Mouse (Mus musculus) stomach, embryonic 15.5 days (tissue): ENCODE results near the gene Kctd2. TPM values are rescaled to one million over a fixed set of nuclear protein-coding genes. Genes with fewer than 3 reads are reported as not detected.

ENCODE experiments used
- ATAC-seq: fragments of 200-750 bp; cut with Nextera tagmentation; 2 replicates; pipeline ENCODE4 v1.8.0; 2017; ENCODE audit warnings: low read depth, moderate number of reproducible peaks, moderate TSS enrichment; ENCODE audit not compliant: insufficient read depth, low FRiP score
- H3K27ac ChIP-seq: fragments of 300-500 bp; sonication (generic); 2 replicates; pipeline ENCODE4 v1.5.1; 2015; ENCODE audit warnings: mild to moderate bottlenecking, inconsistent platforms
- H3K27me3 ChIP-seq: fragments of 300-500 bp; sonication (generic); replicated peaks from 2 replicates; pipeline ENCODE4 v1.6.1; 2015; ENCODE audit warnings: inconsistent platforms
- H3K36me3 ChIP-seq: fragments of 300-500 bp; sonication (generic); 2 replicates; pipeline ENCODE4 v1.6.1; 2015; ENCODE audit warnings: inconsistent platforms
- H3K4me1 ChIP-seq: fragments of 300-500 bp; sonication (generic); 2 replicates; pipeline ENCODE4 v1.6.1; 2015; ENCODE audit warnings: inconsistent platforms
- H3K4me2 ChIP-seq: fragments of 300-500 bp; sonication (generic); 2 replicates; pipeline ENCODE4 v1.6.1; 2015; ENCODE audit warnings: mild to moderate bottlenecking, inconsistent platforms
- H3K4me3 ChIP-seq: fragments of 300-500 bp; sonication (generic); replicated peaks from 2 replicates; pipeline ENCODE4 v1.5.1; 2015; ENCODE audit warnings: inconsistent platforms
- H3K9ac ChIP-seq: fragments of 300-500 bp; sonication (generic); 2 replicates; pipeline ENCODE4 v1.6.1; 2015; ENCODE audit warnings: inconsistent platforms
- H3K9me3 ChIP-seq: fragments of 300-500 bp; sonication (generic); 2 replicates; pipeline ENCODE4 v1.6.1; 2016; ENCODE audit warnings: inconsistent platforms
- WGBS: fragments of 180-500 bp; shearing (Covaris S2); methylation state at CpG from one replicate; pipeline ENCODE4 v1.1.7; 2015; 5-methylcytosine and 5-hydroxymethylcytosine counted together
- polyA plus RNA-seq: library from polyadenylated mRNA; unstranded; fragments of >200 nt; fragmentation: Nextera tagmentation; extraction: Ambion mirVana; gene quantifications from 2 replicates; pipeline ENCODE4 v1.2.1, GENCODE M21; 2015

Kctd2 gene
- polyA plus RNA-seq, 1 experiment from 2014 or later = 15.6 TPM

DNA sequence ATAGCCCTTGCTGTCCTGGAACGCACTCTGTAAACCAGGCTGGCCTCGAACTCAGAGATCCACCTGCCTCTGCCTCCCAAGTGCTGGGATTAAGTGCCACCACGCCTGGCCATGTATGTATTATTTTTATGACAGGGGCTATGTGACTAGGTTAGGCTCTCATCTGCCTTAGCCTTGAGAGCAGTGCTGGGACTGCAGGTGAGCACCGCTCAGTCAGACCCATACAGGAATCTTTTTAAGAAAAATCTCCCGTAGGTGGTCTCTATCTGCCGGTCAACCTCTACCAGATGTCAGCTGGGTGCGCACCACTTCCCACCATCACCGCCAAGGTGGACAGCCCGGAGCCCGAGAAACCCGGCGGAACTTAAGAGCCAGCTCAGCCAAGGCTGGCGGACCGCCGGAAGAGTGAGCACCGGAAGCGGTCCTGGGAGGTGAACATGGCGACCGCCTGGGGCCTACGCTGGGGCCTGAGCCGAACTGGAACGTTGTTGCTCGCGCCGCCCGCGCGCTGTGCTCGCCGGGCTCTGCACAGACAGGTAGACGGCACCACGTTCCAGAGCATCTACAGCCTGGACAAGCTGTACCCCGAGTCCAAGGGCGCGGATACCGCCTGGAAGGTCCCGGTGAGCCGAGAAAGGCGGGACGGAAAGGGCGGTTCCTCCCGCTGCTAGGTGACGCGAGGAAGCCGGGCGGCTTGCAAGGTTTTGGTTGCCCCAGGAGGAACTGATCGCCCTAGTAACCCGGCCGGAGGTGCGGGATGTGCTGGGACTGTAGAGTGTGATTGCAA, 16.4 kb upstream of the Kctd2 start, which contains the start of gene Mrpl58:
Mrpl58 (plus strand) TSS at position 415 of the 787 bp plus-strand sequence.
- no peaks in the 10 kb centered on the region for H3K27me3 ChIP-seq
- peak within 1 kb of the TSS; percentile 75 for H3K4me3 ChIP-seq
- ATAC-seq = peak; percentile 89; the same call in 1 of the 2 replicates
- no peaks in the 10 kb centered on the region for H3K9me3 ChIP-seq
- H3K9ac ChIP-seq = peak within 1 kb of the TSS; percentile 82
- H3K36me3 ChIP-seq = no peaks in the 10 kb centered on the region
- H3K4me2 ChIP-seq = peak within 1 kb of the TSS; percentile 72
- peaks cover 11% of the 10 kb centered on the region; the same call in 1 of the 2 replicates for H3K4me1 ChIP-seq
- 3% methylated on average over 50 of the region's 50 CpGs for WGBS
- peak within 1 kb of the TSS; percentile 85 for H3K27ac ChIP-seq

DNA sequence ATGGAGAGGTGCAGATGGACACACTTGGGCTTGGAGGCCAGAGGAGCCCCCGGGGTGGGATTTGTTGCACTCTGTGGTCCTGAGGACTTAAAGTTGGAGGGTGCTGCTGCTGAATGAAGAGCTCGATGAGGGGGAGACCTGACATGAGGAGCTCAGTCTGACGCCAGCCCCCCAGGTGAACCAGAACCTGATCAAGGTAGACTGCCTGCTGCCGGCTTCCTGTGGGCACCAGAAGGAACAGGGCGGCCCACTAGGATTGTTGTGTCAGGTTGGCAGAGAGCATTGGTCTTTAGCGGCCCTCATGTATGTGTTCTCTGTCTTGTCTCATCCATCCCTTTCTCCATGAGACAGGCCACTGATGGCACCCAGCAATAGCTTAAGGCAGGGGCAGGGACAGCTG, 14.2 kb upstream of the Kctd2 start:
- H3K27ac ChIP-seq = no peak overlapping the region
- peaks cover 11% of the 10 kb centered on the region; the same call in 1 of the 2 replicates for H3K36me3 ChIP-seq
- no peak overlapping the region for H3K9ac ChIP-seq
- H3K4me3 ChIP-seq = no peak overlapping the region
- no peak overlapping the region for H3K4me2 ChIP-seq
- WGBS = 92% methylated on average over 6 of the region's 6 CpGs
- no peaks in the 10 kb centered on the region for H3K9me3 ChIP-seq
- no peaks in the 10 kb centered on the region for H3K27me3 ChIP-seq
- ATAC-seq = no peak
- H3K4me1 ChIP-seq = peaks cover 11% of the 10 kb centered on the region; the same call in 1 of the 2 replicates

DNA sequence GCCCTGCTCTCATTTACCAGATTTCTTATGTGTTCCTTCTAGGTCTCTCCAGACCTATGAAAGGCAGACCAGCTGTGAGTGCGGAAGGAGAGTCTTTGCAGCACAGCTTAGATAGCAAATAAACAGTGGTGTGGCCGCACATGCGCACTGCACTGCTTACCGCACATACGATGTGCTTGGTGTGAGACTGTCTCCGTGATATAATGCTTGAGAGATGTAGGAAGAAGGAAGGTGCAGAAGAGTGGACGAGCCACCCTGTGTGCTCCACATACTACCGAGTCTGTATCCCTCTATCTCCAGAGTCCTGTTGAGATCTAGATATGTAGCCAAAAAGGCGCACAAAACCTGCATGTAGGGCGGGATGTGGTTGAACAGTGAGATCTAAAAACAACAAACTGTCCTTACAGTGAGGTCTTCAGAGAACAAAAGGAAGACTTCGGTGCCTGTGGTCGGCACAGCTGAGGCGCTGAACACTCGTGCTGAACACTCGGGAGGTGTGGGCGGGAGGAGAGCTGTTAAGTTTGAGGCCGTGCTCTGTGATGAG, 13.0 kb upstream of the Kctd2 start:
- Histone ChIP-seq H3K9ac (no peak overlapping the region), H3K36me3 (peaks cover 12% of the 10 kb centered on the region; the same call in 1 of the 2 replicates), H3K27ac (no peak overlapping the region), H3K4me2 (no peak overlapping the region), H3K9me3 (no peaks in the 10 kb centered on the region), H3K27me3 (no peaks in the 10 kb centered on the region), H3K4me1 (peaks cover 18% of the 10 kb centered on the region), H3K4me3 (no peak overlapping the region)
- ATAC-seq = no peak
- 93% methylated on average over 17 of the region's 17 CpGs for WGBS

DNA sequence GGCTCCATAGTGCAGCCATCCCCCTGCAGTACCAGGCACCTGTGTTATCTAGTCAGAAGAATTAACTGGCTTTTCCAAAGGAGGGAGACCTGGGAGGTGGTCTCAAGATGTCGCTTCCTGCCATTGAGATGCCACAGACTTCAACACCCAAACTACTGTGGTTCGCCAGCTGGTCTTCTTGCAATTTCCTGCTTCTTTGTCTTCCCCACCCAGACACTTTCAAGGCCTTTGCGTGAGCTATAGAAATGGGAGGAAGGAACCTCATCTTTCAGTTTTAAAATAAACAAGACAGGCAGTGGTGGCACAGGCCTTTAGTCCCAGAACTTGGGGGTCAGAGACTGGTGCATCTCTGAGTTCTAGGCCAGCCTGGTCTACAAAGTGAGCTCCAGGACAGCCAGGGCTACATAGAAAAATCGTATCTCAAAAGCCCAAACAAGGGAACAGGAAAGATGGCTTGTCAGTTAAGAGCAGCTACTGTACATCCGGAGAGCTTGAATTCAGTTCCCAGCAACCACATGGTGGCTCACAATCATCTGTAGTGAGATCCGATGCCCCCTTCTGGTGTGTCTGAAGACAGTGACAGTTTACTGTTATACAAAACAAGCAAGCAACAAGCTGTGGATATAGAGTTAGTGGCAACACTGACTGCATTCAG, 11.5 kb upstream of the Kctd2 start:
- Histone ChIP-seq H3K27me3 (no peaks in the 10 kb centered on the region), H3K4me2 (no peak overlapping the region), H3K4me3 (no peak overlapping the region), H3K27ac (peak overlapping the region; percentile 36; the same call in 1 of the 2 replicates), H3K4me1 (peaks cover 19% of the 10 kb centered on the region), H3K9me3 (no peaks in the 10 kb centered on the region), H3K36me3 (peaks cover 12% of the 10 kb centered on the region; the same call in 1 of the 2 replicates), H3K9ac (no peak overlapping the region)
- ATAC-seq = no peak
- 76% methylated on average over 6 of the region's 6 CpGs for WGBS

DNA sequence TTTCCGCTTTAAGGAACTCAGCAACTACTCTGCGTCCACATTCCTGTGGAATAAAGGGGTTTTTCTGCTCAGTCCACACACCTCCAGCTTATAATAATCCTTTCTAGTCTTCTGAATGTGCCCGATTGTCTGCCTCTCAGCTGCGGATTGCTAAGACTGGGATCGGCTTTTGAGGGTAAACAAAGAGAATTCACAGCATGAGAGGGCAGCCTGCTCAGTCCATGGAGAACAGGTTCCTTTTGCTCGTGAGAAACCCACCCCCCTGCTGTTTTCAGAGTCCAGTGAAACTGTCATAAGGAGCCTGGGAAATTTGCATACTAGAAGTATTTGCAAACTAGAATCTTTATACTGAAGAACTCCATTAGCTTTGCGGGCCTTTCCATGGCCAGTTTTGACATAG, 10.4 kb upstream of the Kctd2 start:
- Histone ChIP-seq H3K27me3 (no peaks in the 10 kb centered on the region), H3K36me3 (peaks cover 12% of the 10 kb centered on the region; the same call in 1 of the 2 replicates), H3K9me3 (no peaks in the 10 kb centered on the region), H3K9ac (no peak overlapping the region), H3K4me1 (peaks cover 15% of the 10 kb centered on the region), H3K4me3 (no peak overlapping the region), H3K4me2 (no peak overlapping the region), H3K27ac (no peak overlapping the region)
- no peak for ATAC-seq
- 74% methylated on average over 7 of the region's 7 CpGs for WGBS

DNA sequence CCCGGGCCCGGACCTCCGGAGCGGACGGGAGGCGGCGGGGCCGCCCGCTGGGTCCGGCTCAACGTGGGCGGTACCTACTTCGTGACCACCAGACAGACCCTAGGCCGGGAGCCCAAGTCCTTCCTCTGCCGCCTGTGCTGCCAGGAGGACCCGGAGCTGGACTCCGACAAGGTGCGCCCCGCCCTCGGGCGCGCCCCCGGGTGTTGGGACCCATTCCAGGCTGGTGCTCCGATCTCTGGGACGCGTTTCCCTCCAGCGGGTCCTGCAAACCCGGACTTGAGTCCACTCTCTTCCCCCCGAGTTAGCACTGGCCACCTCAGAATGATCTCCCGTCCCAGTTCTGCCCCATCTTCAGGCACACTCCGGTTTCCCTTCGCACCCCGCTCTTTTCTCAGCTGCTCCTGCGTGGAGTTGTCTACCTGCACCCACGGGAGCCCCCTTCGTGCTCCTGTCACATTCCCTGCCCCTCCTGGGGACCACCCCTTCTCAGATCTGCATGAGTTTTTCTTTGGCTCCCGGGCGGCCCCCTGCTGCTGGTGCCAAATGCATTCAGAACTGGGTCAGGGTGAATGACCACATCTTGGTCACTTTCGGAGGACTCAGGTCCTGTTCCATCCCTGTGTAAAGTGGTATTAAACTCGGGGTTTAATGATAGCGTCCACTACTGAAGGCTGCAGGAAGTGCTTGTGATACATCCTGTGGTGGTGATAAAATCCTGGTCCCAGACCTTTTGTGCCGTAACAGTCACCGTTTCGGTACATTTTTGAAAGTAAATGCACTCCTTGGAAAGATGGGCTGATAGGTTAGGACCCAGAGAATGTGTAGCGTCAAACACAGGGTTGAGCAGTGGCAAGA, 635 bp downstream of the Kctd2 start:
- H3K4me2 ChIP-seq = peak overlapping the region; percentile 96
- H3K9ac ChIP-seq = peak overlapping the region; percentile 90
- peak; percentile 58 for ATAC-seq
- peaks cover 26% of the 10 kb centered on the region for H3K4me1 ChIP-seq
- H3K36me3 ChIP-seq = peaks cover 21% of the 10 kb centered on the region
- 2% methylated on average over 45 of the region's 45 CpGs for WGBS
- H3K9me3 ChIP-seq = no peaks in the 10 kb centered on the region
- H3K4me3 ChIP-seq = peak overlapping the region; percentile 73
- no peaks in the 10 kb centered on the region for H3K27me3 ChIP-seq
- H3K27ac ChIP-seq = peak overlapping the region; percentile 86

DNA sequence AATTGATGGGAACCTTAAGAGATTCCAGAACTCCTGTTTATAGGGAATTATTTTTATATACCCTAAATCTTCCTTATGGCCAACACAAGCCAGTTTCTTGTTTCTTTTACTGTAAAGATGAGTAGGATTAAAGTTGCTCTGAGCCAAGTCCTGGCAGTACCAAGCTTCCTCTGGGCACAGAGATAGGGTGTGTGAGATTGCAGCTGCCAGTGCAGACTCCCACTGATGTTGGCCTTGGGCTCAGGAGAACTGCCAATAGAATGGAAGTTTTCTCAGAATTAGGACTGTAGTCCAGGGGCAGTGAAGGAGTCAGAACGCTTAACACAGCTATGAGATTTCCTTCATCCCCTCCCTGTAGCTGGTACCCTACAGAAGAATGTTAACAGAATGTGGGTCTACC, 1.4 kb downstream of the Kctd2 start:
- H3K9ac ChIP-seq = no peak overlapping the region
- peaks cover 14% of the 10 kb centered on the region for H3K36me3 ChIP-seq
- H3K9me3 ChIP-seq = no peaks in the 10 kb centered on the region
- no peak overlapping the region for H3K27ac ChIP-seq
- 55% methylated on average over 1 of the region's 1 CpGs for WGBS
- ATAC-seq = no peak
- H3K4me2 ChIP-seq = peak overlapping the region; percentile 96
- no peaks in the 10 kb centered on the region for H3K27me3 ChIP-seq
- H3K4me1 ChIP-seq = peaks cover 26% of the 10 kb centered on the region
- peak overlapping the region; percentile 73; the same call in 1 of the 2 replicates for H3K4me3 ChIP-seq

DNA sequence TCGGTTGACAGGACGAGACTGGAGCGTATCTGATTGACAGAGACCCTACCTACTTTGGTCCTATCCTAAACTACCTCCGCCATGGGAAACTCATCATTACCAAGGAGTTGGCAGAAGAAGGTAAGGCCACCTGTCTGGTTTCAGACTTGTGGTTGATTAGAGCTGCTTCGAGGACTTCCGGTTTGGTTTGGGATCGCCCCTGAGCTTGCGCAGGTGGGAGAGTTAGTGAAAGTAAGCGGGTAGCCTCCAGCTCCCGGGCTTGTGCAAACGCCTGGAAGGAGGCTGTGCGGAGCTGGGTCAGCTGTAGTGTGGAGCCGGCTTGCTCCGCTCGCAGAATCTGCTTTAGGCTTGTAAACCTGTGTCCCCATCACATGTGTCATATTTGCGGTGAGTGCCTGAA, 2.0 kb downstream of the Kctd2 start:
- Histone ChIP-seq H3K4me3 (no peak overlapping the region), H3K4me2 (no peak overlapping the region), H3K9me3 (no peaks in the 10 kb centered on the region), H3K9ac (no peak overlapping the region), H3K36me3 (peaks cover 8% of the 10 kb centered on the region; the same call in 1 of the 2 replicates), H3K4me1 (peaks cover 26% of the 10 kb centered on the region), H3K27me3 (no peaks in the 10 kb centered on the region), H3K27ac (no peak overlapping the region)
- no peak for ATAC-seq
- WGBS = 86% methylated on average over 16 of the region's 16 CpGs

DNA sequence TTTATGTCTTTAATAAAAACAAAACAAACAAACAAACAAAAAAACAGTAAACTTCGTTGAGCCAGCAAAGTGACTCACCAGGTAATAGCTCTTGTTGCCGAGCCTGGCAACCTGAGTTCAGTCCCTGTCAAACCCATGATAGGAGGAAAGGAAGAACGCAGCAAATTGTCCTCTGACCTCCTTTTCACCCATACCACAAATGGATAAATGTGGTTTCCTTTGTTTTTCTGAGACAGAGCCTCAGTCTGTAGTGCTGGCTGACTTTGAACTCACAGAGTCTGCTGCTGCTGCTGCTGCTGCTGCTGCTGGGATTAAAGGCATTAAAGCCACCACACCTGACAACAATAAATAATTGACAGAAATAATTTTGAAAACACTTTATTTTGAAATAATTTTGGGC, 3.2 kb downstream of the Kctd2 start:
- Histone ChIP-seq H3K9ac (no peak overlapping the region), H3K27me3 (no peaks in the 10 kb centered on the region), H3K4me1 (peaks cover 28% of the 10 kb centered on the region), H3K4me3 (no peak overlapping the region), H3K27ac (no peak overlapping the region), H3K9me3 (no peaks in the 10 kb centered on the region), H3K36me3 (peaks cover 14% of the 10 kb centered on the region; the same call in 1 of the 2 replicates), H3K4me2 (no peak overlapping the region)
- no peak for ATAC-seq
- 78% methylated on average over 3 of the region's 3 CpGs for WGBS

DNA sequence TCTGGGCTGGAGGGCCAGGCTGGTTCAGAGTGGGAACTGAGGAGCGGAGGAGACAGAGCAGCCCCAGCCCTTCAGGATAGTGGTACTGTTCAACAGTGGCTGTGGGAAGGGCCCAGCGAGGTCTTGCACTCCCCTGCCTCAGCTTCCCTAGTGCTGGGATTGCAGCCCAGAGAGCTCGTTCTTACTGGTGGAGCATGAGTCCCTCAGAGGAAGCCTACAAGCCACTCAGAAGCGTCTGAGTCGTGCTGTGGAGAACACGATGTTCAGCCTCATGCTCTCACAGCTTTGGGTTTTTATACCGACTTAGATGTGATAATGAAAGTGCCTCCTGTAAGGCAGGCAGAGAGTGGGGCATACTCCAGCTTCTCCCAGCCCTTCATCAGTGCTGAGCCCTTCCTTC, 4.7 kb downstream of the Kctd2 start:
- no peaks in the 10 kb centered on the region for H3K9me3 ChIP-seq
- no peak overlapping the region for H3K4me2 ChIP-seq
- peaks cover 24% of the 10 kb centered on the region; the same call in 1 of the 2 replicates for H3K36me3 ChIP-seq
- no peaks in the 10 kb centered on the region for H3K27me3 ChIP-seq
- ATAC-seq = no peak
- H3K9ac ChIP-seq = no peak overlapping the region
- 82% methylated on average over 7 of the region's 7 CpGs for WGBS
- no peak overlapping the region for H3K4me3 ChIP-seq
- peaks cover 18% of the 10 kb centered on the region for H3K4me1 ChIP-seq
- H3K27ac ChIP-seq = no peak overlapping the region

DNA sequence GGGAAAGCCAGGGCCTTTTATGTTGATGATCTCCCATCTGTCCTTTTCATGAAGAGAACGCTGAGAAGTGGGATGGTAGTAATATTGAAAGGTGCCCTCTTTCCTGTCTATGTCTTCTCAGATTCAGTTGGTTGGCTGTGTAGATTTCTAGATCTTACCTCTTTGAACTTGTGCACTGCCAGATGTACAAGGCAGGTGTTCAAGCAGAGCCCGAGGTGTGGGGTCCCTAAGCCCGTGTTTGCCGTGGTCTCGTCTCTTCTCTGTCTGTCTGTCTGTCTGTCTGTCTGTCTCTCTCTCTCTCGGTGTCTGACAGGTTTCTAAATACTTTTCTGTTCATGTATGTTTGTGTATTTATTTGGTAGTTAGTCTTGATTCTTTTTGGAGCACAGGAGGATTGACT, 5.7 kb downstream of the Kctd2 start:
- peaks cover 18% of the 10 kb centered on the region for H3K4me1 ChIP-seq
- no peaks in the 10 kb centered on the region for H3K9me3 ChIP-seq
- H3K9ac ChIP-seq = no peak overlapping the region
- H3K4me3 ChIP-seq = no peak overlapping the region
- WGBS = 91% methylated on average over 6 of the region's 6 CpGs
- no peak overlapping the region for H3K4me2 ChIP-seq
- H3K36me3 ChIP-seq = peaks cover 34% of the 10 kb centered on the region
- ATAC-seq = no peak
- no peak overlapping the region for H3K27ac ChIP-seq
- no peaks in the 10 kb centered on the region for H3K27me3 ChIP-seq
